Mouse (Mus musculus): ENCODE measurements around the gene Gna14.

Gene Gna14

DNA sequence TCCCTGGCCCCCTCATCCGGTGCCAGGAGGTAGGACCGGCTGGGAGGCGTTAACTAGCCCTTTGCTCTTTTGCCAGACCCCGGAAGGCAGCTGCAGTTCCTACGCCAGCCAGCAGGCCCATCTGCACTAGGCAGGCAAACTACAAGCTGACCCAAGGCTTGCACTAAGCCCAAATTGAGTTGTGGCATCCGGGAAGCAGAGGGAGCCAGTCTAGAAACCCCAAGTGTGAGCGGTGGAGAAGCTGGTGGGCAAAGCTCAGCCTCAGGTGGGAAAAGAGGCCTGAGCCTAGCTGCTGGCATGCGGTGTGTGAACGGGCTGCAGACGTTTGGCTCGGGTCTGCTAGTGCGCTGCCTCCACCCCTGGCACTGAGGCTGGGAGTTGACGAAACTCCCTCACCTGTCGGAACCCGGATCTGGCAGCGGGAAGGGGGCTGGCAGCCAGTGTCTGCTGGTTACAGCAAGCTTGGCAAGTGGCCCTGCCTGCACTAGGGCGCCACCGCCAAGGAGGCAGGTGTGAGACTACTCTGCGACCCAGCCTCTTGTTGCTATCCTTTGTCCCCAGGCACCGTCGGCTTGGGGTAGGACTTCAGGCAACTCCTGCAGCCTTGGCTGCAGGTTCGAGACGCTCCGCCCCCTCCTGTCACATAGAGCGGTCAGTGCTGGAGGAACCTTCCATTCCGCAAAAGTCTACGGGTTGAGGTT, at the start of gene Gna14:
TSS of gene Gna14 (plus strand) at position 232 of the 701 bp plus-strand sequence.
- no peak for DNase-seq (ENCODE audit: low spot score)

DNA sequence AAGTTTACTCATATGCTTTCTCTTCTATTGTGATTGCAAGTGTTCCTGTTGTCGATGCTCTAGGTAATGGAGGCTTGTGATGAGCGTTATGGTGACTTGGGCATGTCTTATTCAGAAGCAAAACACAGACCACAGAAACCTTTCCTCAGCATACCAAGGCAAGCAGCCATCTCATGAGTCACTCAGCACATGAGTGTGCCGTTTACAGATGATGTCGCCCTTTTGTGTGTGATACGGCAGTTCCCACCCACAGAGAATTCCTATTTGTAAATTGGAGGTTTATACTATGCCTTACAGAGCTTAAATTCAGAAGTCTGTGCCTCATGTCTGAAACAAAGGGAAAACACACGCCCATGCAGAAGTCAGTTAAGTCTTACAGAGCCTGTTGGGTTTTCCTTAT, 49.0 kb upstream of the Gna14 start:
- DNase-seq (ENCODE audit: low spot score), result no peak

DNA sequence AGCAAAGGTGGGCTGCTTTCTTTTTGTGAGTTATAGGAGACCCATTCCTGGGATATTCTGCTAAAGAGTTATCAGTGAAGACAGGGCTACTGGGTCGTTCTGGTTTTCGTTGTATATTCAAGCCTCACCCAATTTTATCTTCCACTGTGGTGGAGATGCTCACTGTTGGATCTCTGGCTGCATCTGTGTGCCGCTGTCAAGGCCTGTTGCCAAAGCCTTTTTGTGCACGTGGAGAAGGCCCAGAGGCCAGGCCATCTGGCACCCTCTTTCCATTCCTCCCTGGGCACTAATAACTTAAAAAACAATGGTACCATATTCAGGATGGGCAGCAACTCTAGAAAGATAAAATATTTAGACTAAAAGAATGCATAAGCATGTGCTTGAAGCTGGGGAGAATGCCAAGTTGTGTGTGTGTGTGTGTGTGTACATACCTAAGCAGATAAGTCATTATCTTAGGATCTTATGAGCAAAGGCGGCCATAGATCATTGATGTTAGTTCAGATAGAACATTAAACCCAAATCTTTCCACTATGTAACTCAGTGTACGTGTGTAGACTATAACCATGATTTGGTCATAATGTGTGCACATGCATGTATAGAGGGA, 45.3 kb upstream of the Gna14 start:
- no peak for DNase-seq (ENCODE audit: low spot score)

DNA sequence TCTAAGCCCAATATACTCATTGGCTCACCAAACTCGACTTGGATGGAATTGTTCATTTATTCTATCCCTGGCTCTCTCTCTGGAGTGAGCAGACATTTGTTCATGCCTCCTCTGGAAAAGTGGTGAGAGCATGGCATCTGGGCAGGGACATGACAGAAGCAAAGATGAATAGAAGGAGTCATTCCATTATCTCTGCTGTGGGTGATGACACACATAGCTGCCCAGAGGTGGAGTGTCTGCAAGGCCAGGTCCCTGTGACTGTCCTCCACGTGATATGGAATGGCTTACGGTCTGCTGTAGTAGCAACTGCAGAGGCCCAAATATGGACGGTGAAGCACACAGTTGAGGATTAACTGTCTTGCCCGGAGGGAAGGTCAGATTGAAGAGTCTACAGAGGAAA, 41.2 kb upstream of the Gna14 start:
- DNase-seq (ENCODE audit: low spot score), result no peak

DNA sequence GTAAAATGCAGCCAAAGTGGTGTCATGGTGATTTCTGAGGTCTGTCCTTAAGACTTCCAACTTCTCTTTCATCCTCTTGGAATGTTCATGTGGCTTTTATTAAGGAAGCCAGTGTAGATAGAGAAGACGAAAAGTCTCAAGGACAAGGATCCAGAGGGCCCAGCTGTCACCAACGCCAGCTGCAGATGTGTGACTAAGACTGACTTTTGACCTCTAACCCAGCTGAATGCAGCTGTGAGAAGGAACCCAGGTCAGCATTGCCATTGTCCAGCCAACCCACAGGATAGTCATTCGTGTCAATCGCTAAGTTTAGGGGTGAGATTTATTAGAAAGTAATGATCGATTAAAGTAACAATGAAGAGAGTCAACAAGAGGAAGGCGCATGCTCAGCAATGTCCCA, 32.5 kb upstream of the Gna14 start:
- DNase-seq (ENCODE audit: low spot score), result no peak

GRCm38 (mm10) chr19:16407727-16408126, 27.8 kb upstream of the Gna14 start:
- DNase-seq (ENCODE audit: low spot score), result no peak

- no peak for DNase-seq (ENCODE audit: low spot score)
Observed at GRCm38 (mm10) chr19:16411302-16411701, 24.3 kb upstream of the Gna14 start.

- no peak for DNase-seq (ENCODE audit: low spot score)
Observed at GRCm38 (mm10) chr19:16418086-16418663, 17.4 kb upstream of the Gna14 start.

DNA sequence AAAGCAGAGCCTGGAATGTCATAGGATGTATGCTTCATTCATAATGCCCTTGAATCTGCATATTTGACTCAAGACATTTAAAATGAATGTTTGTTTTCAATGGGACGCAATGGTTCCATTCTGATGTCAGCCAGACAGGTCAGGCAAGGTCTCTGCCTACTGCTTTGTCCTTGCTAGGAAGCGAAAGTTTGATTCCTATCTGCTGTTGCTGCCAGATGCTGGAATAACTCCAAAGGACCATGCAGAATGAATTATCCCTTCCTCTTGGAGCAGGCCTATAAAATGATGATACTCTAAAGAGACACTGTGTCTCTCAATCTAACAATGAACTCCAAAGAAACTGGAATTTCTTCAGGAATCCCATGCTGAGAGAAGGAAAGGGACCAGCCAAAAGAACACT, 10.0 kb upstream of the Gna14 start:
- DNase-seq (ENCODE audit: low spot score), result no peak

- DNase-seq (ENCODE audit: low spot score), result no peak
Observed at GRCm38 (mm10) chr19:16431368-16431767, 4.2 kb upstream of the Gna14 start.

DNA sequence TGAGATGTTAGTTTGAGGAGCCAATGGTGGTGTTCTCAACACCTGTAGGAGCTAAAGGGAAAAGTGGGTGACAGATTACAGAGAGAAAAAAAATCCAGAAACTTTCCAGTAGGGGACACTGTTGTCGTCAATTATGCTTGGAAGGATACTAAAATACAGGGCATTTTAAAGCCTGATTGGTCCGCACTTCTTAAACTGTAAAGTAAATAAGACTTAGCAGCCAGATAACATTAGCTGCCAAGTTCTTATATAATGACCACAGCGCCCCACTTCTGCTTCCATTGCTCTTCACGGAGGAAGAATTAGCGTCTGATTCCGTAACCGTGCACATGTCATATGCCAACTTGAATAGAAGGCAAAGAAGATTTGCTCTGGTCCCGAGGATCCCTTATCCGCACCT, 683 bp upstream of the Gna14 start:
- no peak for DNase-seq (ENCODE audit: low spot score)

DNA sequence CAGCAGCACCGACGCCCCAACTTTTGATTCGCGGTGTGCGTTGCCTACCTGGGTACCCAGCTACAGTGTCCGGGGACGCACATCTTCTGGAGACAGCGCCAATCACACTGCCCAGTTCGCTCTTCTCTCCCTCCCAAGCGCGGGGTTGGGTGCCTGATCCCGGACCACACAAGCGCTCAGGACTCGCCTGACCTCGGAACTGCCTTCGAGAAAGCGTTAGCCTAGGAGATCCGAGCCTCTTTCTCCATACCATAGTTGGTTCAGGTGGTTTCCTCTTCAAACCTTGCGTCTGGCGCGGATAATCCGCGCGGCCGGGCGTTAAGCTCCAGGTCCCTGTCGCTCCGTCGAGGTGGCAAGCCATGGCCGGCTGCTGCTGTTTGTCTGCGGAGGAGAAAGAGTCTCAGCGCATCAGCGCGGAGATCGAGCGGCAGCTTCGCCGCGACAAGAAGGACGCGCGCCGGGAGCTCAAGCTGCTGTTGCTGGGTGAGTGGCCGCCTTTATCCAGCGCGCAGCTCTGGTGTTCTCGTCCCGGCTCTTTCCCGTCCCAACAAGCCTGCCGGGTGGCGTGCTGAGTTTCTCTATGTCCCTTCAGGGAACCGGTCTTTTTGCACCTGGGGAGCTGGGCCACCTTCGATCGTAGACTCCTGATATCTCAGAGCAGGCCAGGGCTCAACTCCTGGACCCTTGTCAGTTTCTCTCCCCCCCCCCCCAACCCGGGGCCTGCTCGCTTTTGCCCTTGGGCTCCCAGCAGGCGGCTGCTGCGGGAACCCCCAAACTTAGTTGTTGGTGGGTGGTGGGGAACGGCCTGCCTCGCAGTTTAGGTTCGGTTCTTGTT, 990 bp downstream of the Gna14 start:
- DNase-seq (ENCODE audit: low spot score), result no peak

DNA sequence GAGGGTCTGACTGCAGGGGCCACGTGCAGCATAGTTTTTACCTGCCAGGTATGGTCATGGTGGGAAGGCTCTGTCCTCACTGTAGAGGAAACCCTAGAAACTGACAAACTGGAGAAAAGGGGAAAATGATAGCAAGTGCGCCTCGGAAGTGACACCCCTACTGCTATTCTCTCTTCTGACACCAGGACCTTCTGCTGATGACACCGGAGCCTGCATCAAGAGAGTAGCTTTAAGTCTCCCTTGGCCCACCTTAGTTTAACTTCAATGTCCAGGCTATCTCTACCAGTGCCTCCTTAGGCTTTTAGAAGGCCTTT, 1.6 kb downstream of the Gna14 start:
- DNase-seq (ENCODE audit: low spot score), result no peak

GRCm38 (mm10) chr19:16437906-16438305, 2.3 kb downstream of the Gna14 start:
- no peak for DNase-seq (ENCODE audit: low spot score)

DNA sequence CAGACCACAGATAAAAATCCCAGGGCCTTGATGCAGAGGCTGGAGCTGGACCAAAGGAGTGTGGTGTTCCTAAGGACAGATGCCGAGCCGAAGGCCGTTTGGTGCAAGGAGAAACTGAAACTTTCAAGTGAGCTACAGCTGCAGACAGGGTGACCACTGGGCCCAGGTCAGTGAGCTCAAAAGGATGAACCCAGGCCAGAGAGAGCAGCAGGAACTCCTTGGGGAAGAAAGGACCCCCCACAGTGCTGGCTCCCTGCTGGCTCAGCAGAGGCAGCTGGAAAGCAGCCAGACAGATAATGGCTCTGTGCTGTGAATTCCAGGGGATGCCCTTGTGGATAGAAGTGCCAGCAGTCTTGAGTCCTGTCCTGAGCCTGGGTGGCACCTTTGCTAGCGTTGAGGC, 3.7 kb downstream of the Gna14 start:
- DNase-seq (ENCODE audit: low spot score), result no peak

DNA sequence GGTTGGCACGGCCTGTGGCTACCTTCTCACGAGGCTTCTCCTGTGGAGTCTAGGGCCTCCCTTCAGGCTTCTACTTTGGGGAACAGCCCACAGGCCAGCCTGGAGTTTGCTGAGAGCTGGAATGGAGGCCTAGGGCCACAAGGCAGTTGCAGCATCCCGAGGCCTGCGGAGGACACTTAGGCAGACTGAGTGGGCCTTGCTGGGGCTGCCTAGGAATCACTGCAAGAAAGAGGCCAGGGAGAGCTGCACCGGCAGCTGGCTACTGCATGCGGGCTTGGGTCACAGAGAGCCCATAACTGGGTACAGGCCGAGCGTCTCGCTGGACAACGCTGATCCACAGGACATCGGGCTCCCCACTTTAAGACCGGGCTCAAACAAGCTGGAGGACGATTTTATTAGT, 4.3 kb downstream of the Gna14 start:
- no peak for DNase-seq (ENCODE audit: low spot score)

- no peak for DNase-seq (ENCODE audit: low spot score)
Observed at GRCm38 (mm10) chr19:16441329-16441728, 5.8 kb downstream of the Gna14 start.

DNA sequence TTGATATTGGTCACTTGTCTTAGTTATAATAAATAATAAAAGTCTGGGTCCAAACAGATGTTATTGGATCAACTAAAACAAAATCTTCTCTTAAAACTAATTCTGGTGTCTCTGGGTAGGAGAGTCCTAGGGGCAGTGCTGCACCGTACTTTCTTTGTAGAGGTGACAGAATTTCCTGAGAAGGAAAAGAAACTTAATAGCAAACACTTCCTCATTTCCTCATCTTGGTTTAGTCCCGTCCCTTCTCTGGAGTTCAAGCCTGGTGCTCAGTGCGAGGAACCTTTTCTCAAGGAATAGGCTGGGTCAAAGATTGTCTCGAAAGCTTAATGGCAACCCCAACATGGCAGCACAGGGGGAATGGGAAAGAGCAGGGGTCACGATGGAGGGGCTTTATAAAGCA, 7.8 kb downstream of the Gna14 start:
- no peak for DNase-seq (ENCODE audit: low spot score)

- DNase-seq (ENCODE audit: low spot score), result no peak
Observed at GRCm38 (mm10) chr19:16446612-16447011, 11.1 kb downstream of the Gna14 start.

DNA sequence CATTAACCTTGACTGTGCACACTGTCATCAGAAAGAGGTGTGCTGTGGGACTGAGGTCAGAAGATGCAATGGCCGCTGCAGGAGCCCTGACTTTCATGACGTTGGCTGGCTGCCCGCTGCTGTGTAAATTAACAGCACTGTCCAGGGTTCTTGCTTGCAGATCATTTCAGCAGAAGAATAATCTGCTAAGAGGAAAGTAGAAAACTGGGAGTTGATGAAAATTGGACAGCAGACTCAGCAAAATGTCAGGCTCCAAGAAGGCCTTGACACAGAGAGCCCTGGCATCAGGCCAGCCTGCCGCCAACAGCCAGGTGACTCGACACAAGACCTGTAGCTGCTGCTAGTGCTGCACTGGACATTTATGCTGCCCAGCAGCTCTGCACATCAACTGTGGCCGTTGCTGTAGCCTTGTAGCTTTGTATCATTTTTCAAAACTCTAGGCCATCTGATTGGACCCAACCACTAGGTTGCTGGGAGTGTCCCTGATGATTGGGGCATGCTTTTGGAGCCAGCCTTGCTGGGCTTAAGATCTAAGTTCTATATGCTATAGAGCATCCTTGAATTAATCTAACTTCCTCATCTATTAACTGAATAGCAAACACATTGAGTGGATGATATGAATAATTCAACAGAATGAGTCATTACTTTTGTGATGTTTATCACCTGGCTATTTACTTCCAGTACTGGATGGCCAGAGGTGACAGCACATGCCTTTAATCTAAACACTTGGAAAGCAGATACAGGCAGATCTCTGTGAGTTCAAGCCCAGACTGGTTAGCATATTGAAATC, 12.5 kb downstream of the Gna14 start:
- no peak for DNase-seq (ENCODE audit: low spot score)

- no peak for DNase-seq (ENCODE audit: low spot score)
Observed at GRCm38 (mm10) chr19:16448796-16449195, 13.2 kb downstream of the Gna14 start.

DNA sequence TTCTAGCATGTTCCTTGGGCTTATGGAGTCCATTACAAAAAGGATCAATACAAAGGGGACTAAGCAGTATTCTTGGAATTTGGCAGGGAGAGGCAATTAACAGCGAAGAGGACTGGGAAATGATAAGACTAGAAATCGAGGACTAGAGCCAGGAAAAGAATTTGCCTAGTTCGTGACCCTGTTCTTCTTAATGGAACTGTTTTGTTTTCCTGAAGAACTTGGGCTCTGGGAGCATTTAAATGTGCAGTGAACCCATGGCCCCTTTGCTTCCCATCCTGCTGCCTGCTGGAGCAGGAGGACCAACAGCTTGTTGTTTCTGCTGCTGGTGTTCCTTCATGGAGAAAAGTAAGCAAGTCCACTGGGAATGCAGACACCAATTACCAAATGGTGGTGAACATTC, 15.3 kb downstream of the Gna14 start:
- DNase-seq (ENCODE audit: low spot score), result no peak
